Mouse (Mus musculus): ENCODE results near the gene Psmc3. TPM values are rescaled to one million over a fixed set of nuclear protein-coding genes. Genes with fewer than 3 reads are reported as not detected.
"Not testable (repeated sequence)": the region's sequence is repeated elsewhere in the genome, so short reads cannot be mapped to it uniquely, and the experiment has no call there.

The Psmc3 gene
- total and polyA plus RNA-seq, 3 experiments = 112 to 252 (median 216) TPM

DNA sequence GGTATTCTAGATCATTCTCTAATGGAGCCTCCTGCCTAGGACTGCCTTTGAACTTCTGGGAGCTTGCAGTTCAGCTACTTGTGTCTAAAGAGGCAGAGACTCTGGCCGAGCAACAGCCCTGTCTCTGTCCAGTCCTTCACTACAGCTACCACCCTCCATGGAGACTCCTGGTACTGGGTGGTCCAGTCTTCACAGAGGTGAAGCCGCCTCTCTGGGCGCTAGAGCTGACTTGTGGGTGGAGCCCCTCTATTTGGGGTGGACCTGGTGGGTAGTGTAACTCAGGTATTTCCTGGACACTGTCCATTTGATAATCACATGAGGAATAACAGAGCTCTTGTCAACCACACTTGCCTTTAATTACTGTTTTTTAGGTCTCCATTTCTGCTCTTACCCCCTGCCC lies 33.9 kb upstream of the Psmc3 start:
- Histone ChIP-seq H3K36me3 (ENCODE audit: control insufficient read depth, insufficient read depth, low read length) (peaks cover 16% of the 10 kb centered on the region), H3K4me1 (ENCODE audit: control insufficient read depth, insufficient read depth, low read length) (peaks cover 5% of the 10 kb centered on the region), H3K79me2 (replicated peaks; ENCODE audit: control insufficient read depth, insufficient read depth, low read length) (no peaks in the 10 kb centered on the region), H3K9ac (ENCODE audit: low read depth, low read length) (no peak overlapping the region), H3K27me3 (ENCODE audit: control insufficient read depth, insufficient read depth, low read length) (no peaks in the 10 kb centered on the region), H3K27ac (no peak overlapping the region), H3K4me3 (no peak overlapping the region)
- no peak for DNase-seq
- 93% methylated on average over 3 of the region's 3 CpGs for WGBS
- TF ChIP-seq CTCF (IDR thresholded peaks at IDR 0.05) = no peak
- TF ChIP-seq POLR2A (IDR thresholded peaks at IDR 0.05; ENCODE audit: insufficient read depth, low read depth, low read length) = no peak
- no peak for TF ChIP-seq EP300 (IDR thresholded peaks at IDR 0.05; ENCODE audit: insufficient read depth, low read depth, low read length)
- intact Hi-C loops (cut with DNase I) = loop anchor here (5.0 kb wide), 1 partner anchor 32 kb away; the partner anchor contains the start of gene Psmc3

DNA sequence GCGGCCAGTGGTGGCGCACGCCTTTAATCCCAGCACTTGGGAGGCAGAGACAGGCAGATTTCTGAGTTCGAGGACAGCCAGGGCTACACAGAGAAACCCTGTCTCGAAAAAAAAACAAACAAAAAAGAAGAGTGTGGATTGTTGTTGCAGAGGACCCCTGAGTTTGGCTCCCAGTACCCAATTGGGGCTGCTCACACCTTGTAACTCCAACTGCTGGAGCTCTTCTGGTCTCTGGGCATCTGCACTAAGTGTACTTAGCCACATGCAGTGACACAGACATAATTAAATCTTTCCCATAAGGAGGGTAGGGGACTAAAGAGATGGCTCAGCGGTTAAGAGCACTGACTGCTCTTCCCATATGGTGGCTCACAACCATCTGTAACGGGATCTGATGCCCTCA lies 31.5 kb upstream of the Psmc3 start:
- WGBS = 99% methylated on average over 7 of the region's 7 CpGs
- H3K79me2 ChIP-seq (replicated peaks; ENCODE audit: control insufficient read depth, insufficient read depth, low read length); H3K27ac ChIP-seq; DNase-seq; H3K27me3 ChIP-seq (ENCODE audit: control insufficient read depth, insufficient read depth, low read length); H3K9ac ChIP-seq (ENCODE audit: low read depth, low read length); H3K4me1 ChIP-seq (ENCODE audit: control insufficient read depth, insufficient read depth, low read length); intact Hi-C loops (cut with DNase I); H3K4me3 ChIP-seq: not testable (repeated sequence)
- H3K36me3 ChIP-seq (ENCODE audit: control insufficient read depth, insufficient read depth, low read length) = peaks cover 13% of the 10 kb centered on the region

DNA sequence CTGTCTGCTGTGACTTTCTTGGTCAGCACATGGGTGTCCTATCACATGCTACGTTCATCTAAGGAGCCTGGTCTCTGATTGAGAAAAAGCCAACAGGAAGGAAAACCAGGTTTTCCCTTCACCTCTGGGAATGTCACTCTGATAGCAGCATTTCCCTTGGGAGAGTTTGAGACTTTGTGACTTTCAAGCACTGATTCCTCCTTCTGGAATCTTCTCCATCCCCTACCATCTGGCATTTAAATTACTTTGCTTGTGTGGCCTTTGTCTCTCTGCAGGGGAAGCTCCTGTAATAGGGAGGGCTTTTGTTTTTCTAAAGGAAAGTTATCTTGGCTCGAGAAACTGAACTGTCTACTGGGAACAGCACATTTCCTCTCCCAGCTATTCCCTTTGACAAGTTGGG lies 30.7 kb upstream of the Psmc3 start:
- H3K27ac ChIP-seq = peak overlapping the region; percentile 63
- peaks cover 13% of the 10 kb centered on the region for H3K36me3 ChIP-seq (ENCODE audit: control insufficient read depth, insufficient read depth, low read length)
- intact Hi-C loops (cut with DNase I) = no loop called here
- 27% methylated on average over 2 of the region's 2 CpGs for WGBS
- H3K4me3 ChIP-seq = no peak overlapping the region
- peaks cover 5% of the 10 kb centered on the region for H3K4me1 ChIP-seq (ENCODE audit: control insufficient read depth, insufficient read depth, low read length)
- no peak for TF ChIP-seq POLR2A (IDR thresholded peaks at IDR 0.05; ENCODE audit: insufficient read depth, low read depth, low read length)
- no peak for TF ChIP-seq EP300 (IDR thresholded peaks at IDR 0.05; ENCODE audit: insufficient read depth, low read depth, low read length)
- TF ChIP-seq CTCF (IDR thresholded peaks at IDR 0.05) = no peak
- DNase-seq = peak in 1 of 2 experiments; percentile 31
- no peaks in the 10 kb centered on the region for H3K79me2 ChIP-seq (replicated peaks; ENCODE audit: control insufficient read depth, insufficient read depth, low read length)
- H3K9ac ChIP-seq (ENCODE audit: low read depth, low read length) = no peak overlapping the region
- no peaks in the 10 kb centered on the region for H3K27me3 ChIP-seq (ENCODE audit: control insufficient read depth, insufficient read depth, low read length)

DNA sequence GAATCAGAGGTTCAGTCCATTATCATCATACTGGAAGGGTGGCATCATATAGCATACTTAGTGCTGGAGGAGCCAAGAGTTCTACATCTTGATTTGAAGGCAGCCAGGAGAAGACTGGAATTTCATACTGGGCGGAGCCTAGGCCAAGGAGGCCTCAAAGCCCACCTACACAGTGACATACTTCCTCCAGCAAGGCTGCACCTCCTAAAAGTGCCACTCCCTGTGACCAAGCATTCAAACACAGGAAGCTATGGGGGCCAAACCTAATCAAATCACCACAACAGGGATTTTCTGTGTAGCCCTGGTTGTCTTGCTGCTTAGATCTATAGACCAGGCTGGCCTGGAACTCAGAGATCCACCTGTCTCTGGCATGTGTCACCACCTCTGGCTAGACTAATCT lies 29.9 kb upstream of the Psmc3 start:
- TF ChIP-seq CTCF (IDR thresholded peaks at IDR 0.05) (no peak), EP300 (IDR thresholded peaks at IDR 0.05; ENCODE audit: insufficient read depth, low read depth, low read length) (no peak), POLR2A (IDR thresholded peaks at IDR 0.05; ENCODE audit: insufficient read depth, low read depth, low read length) (no peak)
- Histone ChIP-seq H3K4me3 (no peak overlapping the region), H3K9ac (ENCODE audit: low read depth, low read length) (no peak overlapping the region), H3K79me2 (replicated peaks; ENCODE audit: control insufficient read depth, insufficient read depth, low read length) (no peaks in the 10 kb centered on the region), H3K27me3 (ENCODE audit: control insufficient read depth, insufficient read depth, low read length) (no peaks in the 10 kb centered on the region), H3K36me3 (ENCODE audit: control insufficient read depth, insufficient read depth, low read length) (peaks cover 10% of the 10 kb centered on the region), H3K27ac (peak overlapping the region; percentile 63), H3K4me1 (ENCODE audit: control insufficient read depth, insufficient read depth, low read length) (peaks cover 5% of the 10 kb centered on the region)
- intact Hi-C loops (cut with DNase I) = no loop called here
- no peak for DNase-seq
- 94% methylated on average over 1 of the region's 1 CpGs for WGBS

DNA sequence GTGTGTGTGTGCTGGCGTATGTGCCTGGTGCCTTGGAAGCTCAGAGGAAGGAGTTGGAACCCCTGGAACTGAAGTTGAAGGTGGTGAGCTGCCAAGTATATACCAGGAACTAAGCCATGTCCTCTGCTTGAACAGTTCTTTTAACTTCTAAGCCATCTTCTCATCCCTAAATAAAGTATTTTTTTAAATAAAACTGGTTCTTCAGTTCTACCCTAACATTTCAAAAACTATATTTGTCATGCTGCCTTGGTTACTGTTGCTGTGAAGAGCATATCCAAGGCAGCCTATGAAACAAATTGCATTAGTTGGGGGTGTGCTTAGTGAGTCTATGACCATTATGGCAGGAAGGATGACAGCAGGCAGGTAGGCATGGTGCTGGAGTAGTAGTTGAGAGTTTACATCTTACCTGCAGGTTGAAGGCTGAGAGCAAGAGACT lies 28.7 kb upstream of the Psmc3 start:
- no peak overlapping the region for H3K4me3 ChIP-seq
- intact Hi-C loops (cut with DNase I) = no loop called here
- no peak overlapping the region for H3K27ac ChIP-seq
- H3K9ac ChIP-seq (ENCODE audit: low read depth, low read length) = no peak overlapping the region
- 92% methylated on average over 1 of the region's 1 CpGs for WGBS
- TF ChIP-seq CTCF (IDR thresholded peaks at IDR 0.05) (no peak), POLR2A (IDR thresholded peaks at IDR 0.05; ENCODE audit: insufficient read depth, low read depth, low read length) (no peak), EP300 (IDR thresholded peaks at IDR 0.05; ENCODE audit: insufficient read depth, low read depth, low read length) (no peak)
- H3K79me2 ChIP-seq (replicated peaks; ENCODE audit: control insufficient read depth, insufficient read depth, low read length) = no peaks in the 10 kb centered on the region
- peaks cover 5% of the 10 kb centered on the region for H3K4me1 ChIP-seq (ENCODE audit: control insufficient read depth, insufficient read depth, low read length)
- no peaks in the 10 kb centered on the region for H3K27me3 ChIP-seq (ENCODE audit: control insufficient read depth, insufficient read depth, low read length)
- DNase-seq = no peak
- peaks cover 8% of the 10 kb centered on the region for H3K36me3 ChIP-seq (ENCODE audit: control insufficient read depth, insufficient read depth, low read length)

DNA sequence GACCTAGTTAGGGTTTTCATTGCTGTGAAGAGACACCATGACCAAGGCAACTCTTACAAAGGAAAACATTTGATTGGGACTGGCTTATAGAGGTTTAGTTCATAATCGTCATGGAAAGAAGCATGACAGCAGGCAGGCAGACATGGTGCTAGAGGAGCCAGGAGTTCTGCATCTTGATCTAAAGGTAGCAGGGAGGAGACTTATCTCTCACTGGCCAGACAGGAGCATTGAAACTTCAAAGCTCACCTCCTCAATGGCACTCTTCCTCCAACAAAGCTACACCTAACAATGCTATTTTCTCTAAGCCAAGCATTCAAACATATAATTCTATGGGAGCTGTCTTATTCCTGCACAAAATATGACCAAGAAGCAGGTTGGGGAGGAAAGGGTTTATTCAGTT lies 27.3 kb upstream of the Psmc3 start:
- intact Hi-C loops (cut with DNase I) = no loop called here
- H3K27ac ChIP-seq = no peak overlapping the region
- H3K27me3 ChIP-seq (ENCODE audit: control insufficient read depth, insufficient read depth, low read length) = no peaks in the 10 kb centered on the region
- peaks cover 5% of the 10 kb centered on the region for H3K4me1 ChIP-seq (ENCODE audit: control insufficient read depth, insufficient read depth, low read length)
- H3K4me3 ChIP-seq = no peak overlapping the region
- DNase-seq = no peak
- 87% methylated on average over 1 of the region's 1 CpGs for WGBS
- TF ChIP-seq EP300 (IDR thresholded peaks at IDR 0.05; ENCODE audit: insufficient read depth, low read depth, low read length) = no peak
- TF ChIP-seq POLR2A (IDR thresholded peaks at IDR 0.05; ENCODE audit: insufficient read depth, low read depth, low read length) = no peak
- no peak for TF ChIP-seq CTCF (IDR thresholded peaks at IDR 0.05)
- H3K9ac ChIP-seq (ENCODE audit: low read depth, low read length) = no peak overlapping the region
- no peaks in the 10 kb centered on the region for H3K79me2 ChIP-seq (replicated peaks; ENCODE audit: control insufficient read depth, insufficient read depth, low read length)
- H3K36me3 ChIP-seq (ENCODE audit: control insufficient read depth, insufficient read depth, low read length) = peaks cover 8% of the 10 kb centered on the region
